Mouse (Mus musculus) thymus, postnatal 25 days (tissue): ENCODE measurements around the gene Spata45.

ENCODE experiments used
- DNase-seq: peaks from one replicate; pipeline ENCODE4 v3.0.0; 2022

Gene Spata45

DNA sequence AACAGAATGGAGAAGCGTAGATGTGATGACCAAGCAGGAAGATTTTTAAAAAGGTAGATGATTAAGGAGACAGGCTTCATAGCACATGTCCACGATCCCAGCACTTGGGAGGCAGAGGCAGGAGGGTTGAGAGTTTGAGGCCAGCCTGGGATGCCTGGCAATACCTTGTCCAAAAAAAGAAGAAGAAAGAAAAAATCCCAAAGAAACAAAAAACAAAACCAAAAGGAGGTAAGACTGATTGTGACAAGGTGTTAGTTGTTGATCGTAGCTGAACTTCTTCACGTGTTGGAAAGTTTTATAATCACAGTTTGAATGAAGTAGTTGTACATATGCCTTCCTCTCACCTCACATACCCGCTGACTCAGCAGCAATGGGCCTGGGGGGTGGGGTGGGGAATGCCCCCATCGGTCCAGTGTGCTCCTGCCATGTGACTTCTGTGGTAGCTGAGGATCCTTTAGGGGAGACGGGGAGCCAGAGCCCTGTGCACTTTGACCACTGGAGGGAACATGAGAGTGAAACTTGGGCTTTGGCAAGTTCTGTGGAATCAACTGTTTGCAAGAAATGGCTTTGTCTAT is 50.0 kb downstream of the Spata45 start:
- no peak for DNase-seq

DNA sequence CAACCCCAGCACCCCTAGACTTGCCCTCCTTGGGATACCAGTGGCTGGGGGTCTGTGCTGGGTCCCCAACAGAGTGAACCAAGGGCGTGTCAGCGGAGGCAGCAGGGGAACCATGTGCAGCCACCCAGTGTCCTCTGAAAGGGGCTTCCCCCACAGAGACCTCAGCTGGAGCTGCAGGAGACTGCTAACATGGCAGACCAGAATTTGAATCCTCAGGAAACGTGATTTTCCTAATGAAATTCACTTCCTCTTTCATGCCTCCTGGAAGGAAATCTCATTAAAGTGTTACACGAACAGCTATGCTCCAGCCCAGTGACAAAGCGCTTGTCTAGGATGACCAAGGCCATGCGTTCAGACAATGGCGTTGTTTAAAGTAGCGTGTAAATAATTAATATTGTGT is 50.5 kb downstream of the Spata45 start:
- DNase-seq = no peak

DNA sequence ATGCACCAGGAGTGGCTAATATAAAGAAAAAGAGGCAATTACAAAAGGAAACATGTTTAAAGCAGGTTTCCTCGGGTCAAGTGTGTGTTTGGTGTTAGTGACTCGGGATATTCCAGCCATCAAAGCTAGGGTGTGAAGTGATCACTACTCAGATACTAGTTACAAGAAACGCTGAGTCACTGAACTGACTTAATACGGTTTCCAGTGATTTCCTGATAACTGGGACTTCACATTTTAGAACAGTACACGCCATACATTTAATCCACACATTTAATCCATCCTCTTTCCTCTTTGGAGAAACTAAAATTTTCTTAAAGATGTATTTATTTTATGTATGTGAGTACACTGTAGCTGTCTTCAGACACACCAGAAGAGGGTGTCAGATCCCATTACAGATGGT is 51.5 kb downstream of the Spata45 start:
- no peak for DNase-seq

DNA sequence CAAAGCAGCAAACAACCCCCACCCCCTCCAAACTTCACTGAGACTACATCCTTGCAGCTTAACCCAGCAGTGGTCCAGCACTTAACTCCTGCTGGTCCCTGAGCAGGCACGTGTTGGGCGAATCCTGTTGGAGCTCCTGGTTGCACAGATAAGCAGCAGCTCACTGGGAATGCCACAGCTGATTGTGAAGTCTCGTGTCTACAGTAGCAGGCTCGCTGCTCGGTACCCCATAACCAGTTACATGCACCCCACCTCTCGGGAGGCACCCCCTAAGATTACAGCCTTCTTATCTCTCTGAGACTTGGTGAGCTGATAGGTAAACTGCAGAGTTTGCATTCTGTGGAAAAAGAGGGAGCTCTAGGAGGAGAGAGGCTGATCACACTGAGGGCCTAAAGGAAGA is 52.9 kb downstream of the Spata45 start:
- no peak for DNase-seq

DNA sequence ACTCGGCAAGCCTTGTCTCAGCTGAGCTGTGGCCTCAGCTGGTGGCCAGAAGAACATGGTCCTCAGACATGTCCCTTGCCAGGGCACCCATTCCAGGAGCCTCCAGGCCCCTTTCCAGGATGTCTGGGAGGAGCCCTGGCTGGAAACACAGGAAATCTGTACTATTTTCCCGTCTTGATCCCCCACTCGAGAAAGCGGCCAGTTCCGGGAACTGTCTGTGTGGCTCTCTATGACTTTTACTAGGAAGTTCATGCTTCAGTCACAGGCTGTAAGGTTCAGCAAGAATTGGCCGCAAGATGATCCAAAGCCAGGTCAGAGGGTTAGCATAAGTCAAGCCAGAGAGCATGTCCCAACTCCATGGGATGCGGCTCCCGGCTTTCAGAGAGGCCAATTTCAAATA is 55.6 kb downstream of the Spata45 start:
- no peak for DNase-seq
